Mouse (Mus musculus): Measurements from ENCODE around the gene Picalm. TPM values are rescaled to one million over a fixed set of nuclear protein-coding genes. Genes with fewer than 3 reads are reported as not detected.
A peak's percentile ranks its signal among the peaks of the same experiment; 100 is the strongest.

Gene Picalm
- polyA plus RNA-seq, 2 experiments: 53.6 to 155 TPM

GRCm38 (mm10) chr7:90131831-90132241 lies 1.8 kb downstream of the Picalm start:
- no peak for DNase-seq (ENCODE audit: low spot score)
- H3K27ac ChIP-seq (replicated peaks; ENCODE audit: low read depth, low read length): peak overlapping the region; percentile 48; the same call in 1 of the 2 replicates

GRCm38 (mm10) chr7:90132322-90132721 lies 2.3 kb downstream of the Picalm start:
- H3K9ac ChIP-seq (ENCODE audit: low read depth, low read length, severe bottlenecking): peak overlapping the region; percentile 96; the same call in 1 of the 2 replicates
- H3K36me3 ChIP-seq (ENCODE audit: control insufficient read depth, insufficient read depth, low read length): no peaks in the 10 kb centered on the region
- no peaks in the 10 kb centered on the region for H3K27me3 ChIP-seq (ENCODE audit: control insufficient read depth, insufficient read depth, low read length)
- peak overlapping the region; percentile 62 for H3K4me2 ChIP-seq (replicated peaks; ENCODE audit: low read depth, low read length, severe bottlenecking)
- peak overlapping the region; percentile 95 for H3K4me3 ChIP-seq (replicated peaks; ENCODE audit: low read length)
- DNase-seq (ENCODE audit: low spot score) (no peak), ATAC-seq (ENCODE audit: low FRiP score, low read depth) (no peak)
- H3K4me1 ChIP-seq (ENCODE audit: control insufficient read depth, insufficient read depth, low read length): peaks cover 11% of the 10 kb centered on the region
- 71% methylated on average over 3 of the region's 3 CpGs for WGBS
- no peak overlapping the region for H3K27ac ChIP-seq (replicated peaks; ENCODE audit: low read depth, low read length)
- no peaks in the 10 kb centered on the region for H3K9me3 ChIP-seq (ENCODE audit: control insufficient read depth, low read length)
- no peak for TF ChIP-seq POLR2A (IDR thresholded peaks at IDR 0.05; ENCODE audit: borderline replicate concordance, extremely low read depth, insufficient read depth, insufficient read length)

More at GRCm38 (mm10) chr7:90131831-90132241, 1.8 kb downstream of the Picalm start:
- no peak for ATAC-seq (ENCODE audit: low FRiP score, low read depth)
- Histone ChIP-seq H3K4me3 (replicated peaks; ENCODE audit: low read length) (peak overlapping the region; percentile 95), H3K9me3 (ENCODE audit: control insufficient read depth, low read length) (no peaks in the 10 kb centered on the region), H3K36me3 (ENCODE audit: control insufficient read depth, insufficient read depth, low read length) (no peaks in the 10 kb centered on the region), H3K4me2 (replicated peaks; ENCODE audit: low read depth, low read length, severe bottlenecking) (peak overlapping the region; percentile 62), H3K9ac (ENCODE audit: low read depth, low read length, severe bottlenecking) (peak overlapping the region; percentile 96), H3K4me1 (ENCODE audit: control insufficient read depth, insufficient read depth, low read length) (peaks cover 11% of the 10 kb centered on the region), H3K27me3 (ENCODE audit: control insufficient read depth, insufficient read depth, low read length) (no peaks in the 10 kb centered on the region)
- no peak for TF ChIP-seq POLR2A (IDR thresholded peaks at IDR 0.05; ENCODE audit: borderline replicate concordance, extremely low read depth, insufficient read depth, insufficient read length)
- 7% methylated on average over 7 of the region's 7 CpGs for WGBS

- no peaks in the 10 kb centered on the region for H3K36me3 ChIP-seq (ENCODE audit: control insufficient read depth, insufficient read depth, low read length)
- no peak overlapping the region for H3K4me2 ChIP-seq (replicated peaks; ENCODE audit: low read depth, low read length, severe bottlenecking)
- no peak for TF ChIP-seq POLR2A (IDR thresholded peaks at IDR 0.05; ENCODE audit: borderline replicate concordance, extremely low read depth, insufficient read depth, insufficient read length)
- ATAC-seq (ENCODE audit: low FRiP score, low read depth): no peak
- no peak overlapping the region for H3K4me3 ChIP-seq (replicated peaks; ENCODE audit: low read length)
- WGBS: 87% methylated on average over 3 of the region's 3 CpGs
- H3K27ac ChIP-seq (replicated peaks; ENCODE audit: low read depth, low read length): no peak overlapping the region
- no peaks in the 10 kb centered on the region for H3K9me3 ChIP-seq (ENCODE audit: control insufficient read depth, low read length)
- H3K27me3 ChIP-seq (ENCODE audit: control insufficient read depth, insufficient read depth, low read length): no peaks in the 10 kb centered on the region
- peaks cover 3% of the 10 kb centered on the region; the same call in 1 of the 2 replicates for H3K4me1 ChIP-seq (ENCODE audit: control insufficient read depth, insufficient read depth, low read length)
- DNase-seq (ENCODE audit: low spot score): no peak
- no peak overlapping the region for H3K9ac ChIP-seq (ENCODE audit: low read depth, low read length, severe bottlenecking)
Observed at GRCm38 (mm10) chr7:90136736-90137135, 6.7 kb downstream of the Picalm start.

GRCm38 (mm10) chr7:90138359-90138758 lies 8.3 kb downstream of the Picalm start:
- no peak for TF ChIP-seq POLR2A (IDR thresholded peaks at IDR 0.05; ENCODE audit: borderline replicate concordance, extremely low read depth, insufficient read depth, insufficient read length)
- H3K9me3 ChIP-seq (ENCODE audit: control insufficient read depth, low read length): no peaks in the 10 kb centered on the region
- WGBS: 80% methylated on average over 4 of the region's 4 CpGs
- ATAC-seq (ENCODE audit: low FRiP score, low read depth) (no peak), DNase-seq (ENCODE audit: low spot score) (no peak)
- H3K27ac ChIP-seq (replicated peaks; ENCODE audit: low read depth, low read length): no peak overlapping the region
- 0 out of 2 replicates have a peak, but pooled peaks cover 7% of the 10 kb centered on the region for H3K4me1 ChIP-seq (ENCODE audit: control insufficient read depth, insufficient read depth, low read length)
- H3K27me3 ChIP-seq (ENCODE audit: control insufficient read depth, insufficient read depth, low read length): no peaks in the 10 kb centered on the region
- no peak overlapping the region for H3K9ac ChIP-seq (ENCODE audit: low read depth, low read length, severe bottlenecking)
- H3K4me3 ChIP-seq (replicated peaks; ENCODE audit: low read length): no peak overlapping the region
- H3K36me3 ChIP-seq (ENCODE audit: control insufficient read depth, insufficient read depth, low read length): no peaks in the 10 kb centered on the region
- no peak overlapping the region for H3K4me2 ChIP-seq (replicated peaks; ENCODE audit: low read depth, low read length, severe bottlenecking)

- Histone ChIP-seq H3K36me3 (ENCODE audit: control insufficient read depth, insufficient read depth, low read length) (no peaks in the 10 kb centered on the region), H3K4me3 (replicated peaks; ENCODE audit: low read length) (no peak overlapping the region), H3K9ac (ENCODE audit: low read depth, low read length, severe bottlenecking) (no peak overlapping the region), H3K4me1 (ENCODE audit: control insufficient read depth, insufficient read depth, low read length) (peaks cover 4% of the 10 kb centered on the region; the same call in 1 of the 2 replicates), H3K27me3 (ENCODE audit: control insufficient read depth, insufficient read depth, low read length) (no peaks in the 10 kb centered on the region), H3K27ac (replicated peaks; ENCODE audit: low read depth, low read length) (no peak overlapping the region), H3K4me2 (replicated peaks; ENCODE audit: low read depth, low read length, severe bottlenecking) (no peak overlapping the region), H3K9me3 (ENCODE audit: control insufficient read depth, low read length) (no peaks in the 10 kb centered on the region)
- no peak for TF ChIP-seq POLR2A (IDR thresholded peaks at IDR 0.05; ENCODE audit: borderline replicate concordance, extremely low read depth, insufficient read depth, insufficient read length)
- 68% methylated on average over 3 of the region's 3 CpGs for WGBS
- ATAC-seq (ENCODE audit: low FRiP score, low read depth): no peak
- DNase-seq (ENCODE audit: low spot score): no peak
Observed at GRCm38 (mm10) chr7:90140290-90140689, 10.3 kb downstream of the Picalm start.
